Mouse (Mus musculus): Measurements from ENCODE around the gene Nanos3.

DNA sequence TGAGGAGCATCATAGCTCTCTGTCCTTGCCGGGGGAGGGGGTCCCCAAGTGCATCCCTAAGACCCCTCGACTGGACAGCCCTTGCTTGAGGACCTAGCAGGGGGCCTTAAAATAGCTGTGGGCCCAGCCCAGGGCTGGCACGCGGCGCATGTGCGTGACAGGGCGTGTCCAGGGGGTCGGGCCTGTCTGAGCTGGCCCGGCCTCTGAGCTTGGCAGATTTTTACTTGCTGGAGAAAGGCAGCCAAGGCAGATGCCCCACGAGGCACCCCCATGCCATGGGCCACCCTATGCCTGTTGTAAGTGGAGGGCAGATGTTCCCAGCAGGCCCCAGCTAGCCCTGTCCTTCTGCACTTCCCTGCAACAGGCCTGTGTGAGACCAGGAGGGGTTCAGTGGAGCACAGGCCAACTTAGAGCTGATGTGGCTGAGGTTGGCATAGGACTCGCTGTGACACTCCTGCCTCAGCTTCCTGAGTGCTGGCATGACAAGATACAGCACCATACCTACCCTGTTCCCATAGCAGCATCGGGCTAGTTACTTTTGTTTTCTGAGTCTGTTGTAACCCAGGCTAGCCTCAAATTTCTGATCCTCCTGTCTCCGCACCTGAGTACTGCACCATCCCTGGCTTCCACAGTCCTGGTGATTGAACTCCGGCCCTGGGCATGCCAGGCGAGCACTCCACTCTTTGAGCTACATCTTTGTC is 16.7 kb upstream of the Nanos3 start:
- TF ChIP-seq CTCF (IDR thresholded peaks at IDR 0.05; ENCODE audit: control insufficient read depth, insufficient read depth, insufficient read length), result no peak
- no peak for TF ChIP-seq MYOD1 (IDR thresholded peaks at IDR 0.05; ENCODE audit: control insufficient read depth, insufficient read length, low read depth)
- TF ChIP-seq MAX (IDR thresholded peaks at IDR 0.05), result peak; percentile 64
- TF ChIP-seq CEBPB (IDR thresholded peaks at IDR 0.05; ENCODE audit: low read depth), result no peak
- TF ChIP-seq USF1 (IDR thresholded peaks at IDR 0.05; ENCODE audit: low read depth), result no peak
- no peak for TF ChIP-seq MYOG (IDR thresholded peaks at IDR 0.05; ENCODE audit: control insufficient read depth, extremely low read depth, insufficient read length)
